Mouse (Mus musculus) small intestine, adult 2 months (tissue): ENCODE measurements around the gene Soat1.

Experiments used
- CTCF ChIP-seq: fragments of 200-500 bp; IDR thresholded peaks from 2 replicates; pipeline ENCODE4 v1.5.1; 2012; ENCODE audit warnings: low read depth, mild to moderate bottlenecking, control low read depth, inconsistent platforms, low read length, moderate library complexity, mixed read lengths; ENCODE audit not compliant: insufficient replicate concordance, insufficient read length; ENCODE audit errors: extremely low read depth
- POLR2A ChIP-seq: fragments of 200-500 bp; IDR thresholded peaks from 2 replicates; pipeline ENCODE4 v1.6.1; 2012; ENCODE audit warnings: low read depth, mild to moderate bottlenecking, control low read depth, inconsistent platforms, low read length, moderate library complexity

DNA sequence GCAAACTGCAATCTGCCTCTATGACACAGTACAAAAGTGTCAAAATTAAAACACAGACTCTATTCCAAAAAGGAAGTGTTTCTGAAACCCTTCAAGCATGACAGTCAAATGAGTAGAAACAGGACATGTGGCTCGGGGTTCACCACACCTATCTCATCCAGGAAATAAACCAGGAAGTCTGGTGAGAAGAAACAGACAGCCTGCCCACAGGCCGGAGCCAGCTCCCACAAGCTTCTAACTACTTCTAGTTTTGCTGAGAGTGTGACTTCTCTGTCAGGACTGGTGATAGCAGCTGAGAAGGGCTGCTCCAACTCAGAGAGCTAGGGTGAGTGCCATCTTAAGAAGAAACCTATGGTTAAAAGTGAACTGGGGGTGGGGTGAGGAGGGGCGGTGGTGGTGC is 14.4 kb downstream of the Soat1 start:
- TF ChIP-seq POLR2A, result no peak
- TF ChIP-seq CTCF, result no peak
